Mouse (Mus musculus): ENCODE measurements at regions not wholly inside any gene's neighbourhood (a gene's known extent, or its start where the extent isn't known, plus 50 kb on each side); places are given as distances from the start of the nearest gene placed in this dataset.

DNA sequence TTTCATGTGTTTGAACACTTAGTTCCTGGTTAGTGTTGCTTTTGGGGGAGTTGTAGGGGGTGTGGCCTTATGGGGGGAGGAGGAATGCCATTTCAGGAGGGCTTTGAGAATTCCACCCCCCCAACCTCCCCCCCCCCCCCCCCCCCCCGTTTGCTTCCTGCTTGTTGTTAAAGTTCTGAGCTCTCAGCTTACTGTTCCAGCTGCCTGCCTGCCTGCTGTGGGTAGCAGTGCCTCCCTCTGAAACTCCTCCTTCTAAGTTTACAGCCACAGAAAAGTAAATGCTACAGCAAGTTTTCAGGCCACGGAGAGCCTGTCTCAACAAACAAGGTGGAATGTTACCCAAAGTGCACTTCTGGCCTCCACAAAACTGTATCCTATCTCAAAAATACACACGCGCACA lies 233.1 kb downstream of the Spry2 start:
- TF ChIP-seq CTCF (IDR thresholded peaks at IDR 0.05; ENCODE audit: borderline replicate concordance, insufficient read depth, low read length) (no peak), POLR2A (IDR thresholded peaks at IDR 0.05; ENCODE audit: low read depth, low read length) (no peak)

Measured in embryonic fibroblast, embryonic 13.5 days (primary cell).